29 mouse cellular contexts compared by ENCODE assay signal in genomic region chr12:12195066-12195465, GRCm38 (mm10).
DNase-seq lines count a peak whose midpoint lies in the region; ATAC-seq lines count a peak whose summit lies in the region.
"Had no signal": no experiment of that assay in that cellular context is flagged by ENCODE, and none has a peak within 500 bp of the region (broad histone marks: within the 10 kb centered on the region; RNA-seq: fewer than 3 reads in every experiment).

No protein-coding gene starts in this region.

- no peak overlapping the region for H3K9ac ChIP-seq in forebrain, embryonic 15.5 days (replicated peaks)
- no peak overlapping the region for H3K9ac ChIP-seq in forebrain, embryonic 11.5 days (ENCODE audit: low read length)
- H3K9ac ChIP-seq in forebrain, embryonic 16.5 days (replicated peaks; ENCODE audit: low read depth, low read length): no peak overlapping the region
- H3K9ac ChIP-seq in kidney, embryonic 15.5 days: no peak overlapping the region
- H3K9ac ChIP-seq: embryonic facial prominence, embryonic 13.5 days; limb, embryonic 15.5 days; liver, embryonic 13.5 days; neural tube, embryonic 13.5 days had no signal

- no peaks in the 10 kb centered on the region for H3K9me3 ChIP-seq in forebrain, embryonic 15.5 days
- H3K9me3 ChIP-seq in forebrain, embryonic 11.5 days (ENCODE audit: control insufficient read depth, low read length): no peaks in the 10 kb centered on the region
- H3K9me3 ChIP-seq in forebrain, embryonic 16.5 days (ENCODE audit: control insufficient read depth, low read length): no peaks in the 10 kb centered on the region
- no peaks in the 10 kb centered on the region for H3K9me3 ChIP-seq in kidney, embryonic 15.5 days (replicated peaks)
- H3K9me3 ChIP-seq: embryonic facial prominence, embryonic 13.5 days; limb, embryonic 10.5 days; limb, embryonic 15.5 days; liver, embryonic 13.5 days; neural tube, embryonic 13.5 days had no signal

- H3K4me3 ChIP-seq in forebrain, embryonic 15.5 days: no peak overlapping the region
- no peak overlapping the region for H3K4me3 ChIP-seq in forebrain, embryonic 11.5 days (ENCODE audit: low read depth, low read length)
- H3K4me3 ChIP-seq in forebrain, embryonic 16.5 days (replicated peaks; ENCODE audit: low read length): no peak overlapping the region
- no peak overlapping the region for H3K4me3 ChIP-seq in kidney, embryonic 15.5 days (replicated peaks)
- H3K4me3 ChIP-seq: embryonic facial prominence, embryonic 13.5 days; limb, embryonic 10.5 days; limb, embryonic 15.5 days; liver, embryonic 13.5 days; myocyte; neural tube, embryonic 13.5 days had no signal

- no peaks in the 10 kb centered on the region for H3K36me3 ChIP-seq in forebrain, embryonic 15.5 days
- H3K36me3 ChIP-seq in forebrain, embryonic 11.5 days (ENCODE audit: control insufficient read depth, insufficient read depth, low read length): no peaks in the 10 kb centered on the region
- no peaks in the 10 kb centered on the region for H3K36me3 ChIP-seq in forebrain, embryonic 16.5 days (ENCODE audit: control insufficient read depth, insufficient read depth)
- H3K36me3 ChIP-seq in kidney, embryonic 15.5 days: no peaks in the 10 kb centered on the region
- H3K36me3 ChIP-seq: embryonic facial prominence, embryonic 13.5 days; limb, embryonic 10.5 days; limb, embryonic 15.5 days; liver, embryonic 13.5 days; neural tube, embryonic 13.5 days had no signal

- H3K4me2 ChIP-seq in forebrain, embryonic 15.5 days (replicated peaks): no peak overlapping the region
- no peak overlapping the region for H3K4me2 ChIP-seq in forebrain, embryonic 11.5 days (ENCODE audit: low read depth, low read length, severe bottlenecking)
- H3K4me2 ChIP-seq in forebrain, embryonic 16.5 days (ENCODE audit: low read length): no peak overlapping the region
- no peak overlapping the region for H3K4me2 ChIP-seq in kidney, embryonic 15.5 days
- H3K4me2 ChIP-seq: embryonic facial prominence, embryonic 13.5 days; heart, embryonic 11.5 days; limb, embryonic 15.5 days; liver, embryonic 13.5 days; neural tube, embryonic 13.5 days had no signal

- H3K4me1 ChIP-seq in forebrain, embryonic 15.5 days: peaks cover 3% of the 10 kb centered on the region
- no peaks in the 10 kb centered on the region for H3K4me1 ChIP-seq in forebrain, embryonic 11.5 days (replicated peaks; ENCODE audit: control insufficient read depth, insufficient read depth, low read length)
- H3K4me1 ChIP-seq in forebrain, embryonic 16.5 days (replicated peaks; ENCODE audit: control insufficient read depth, insufficient read depth, low read length): 0 out of 2 replicates have a peak, but pooled peaks cover 2% of the 10 kb centered on the region
- H3K4me1 ChIP-seq in kidney, embryonic 15.5 days: no peaks in the 10 kb centered on the region
- H3K4me1 ChIP-seq: embryonic facial prominence, embryonic 13.5 days; limb, embryonic 10.5 days; limb, embryonic 15.5 days; liver, embryonic 13.5 days; neural tube, embryonic 13.5 days had no signal

- H3K27ac ChIP-seq in forebrain, embryonic 15.5 days (replicated peaks): 0 out of 2 replicates have a peak overlapping the region, but pooled peaks have one; percentile 27
- no peak overlapping the region for H3K27ac ChIP-seq in forebrain, embryonic 11.5 days (ENCODE audit: low read depth, low read length)
- peak overlapping the region; percentile 7; the same call in 1 of the 2 replicates for H3K27ac ChIP-seq in forebrain, embryonic 16.5 days (ENCODE audit: low read length)
- H3K27ac ChIP-seq in kidney, embryonic 15.5 days: no peak overlapping the region
- H3K27ac ChIP-seq: embryonic facial prominence, embryonic 13.5 days; limb, embryonic 10.5 days; limb, embryonic 15.5 days; liver, embryonic 13.5 days; macrophage; neural tube, embryonic 13.5 days had no signal

- ATAC-seq in forebrain, embryonic 15.5 days (replicated peaks): 0 out of 2 replicates have a peak, but pooled peaks have one; percentile 60
- no peak for ATAC-seq in forebrain, embryonic 11.5 days (replicated peaks; ENCODE audit: low FRiP score)
- ATAC-seq in forebrain, embryonic 16.5 days: peak; percentile 79
- ATAC-seq in kidney, embryonic 15.5 days (replicated peaks; ENCODE audit: low FRiP score): no peak
- ATAC-seq: intestine, embryonic 16.5 days; lung, postnatal 0 days; midbrain, embryonic 16.5 days; Patski had no signal

- no peak for DNase-seq in forebrain, embryonic 11.5 days (ENCODE audit: low spot score)
- DNase-seq in layer of hippocampus, adult 9-11 months: peak; percentile 47
- DNase-seq in layer of hippocampus, adult 8-10 months (ENCODE audit: low spot score in 2 of 2): no peak
- peak; percentile 78 for DNase-seq in brain, adult 2 months (ENCODE audit: low read depth, low spot score)
- DNase-seq: adrenal gland, postnatal 10 days; cerebellum, adult 18-20 months; cerebellum, postnatal 10 days; gastrocnemius, postnatal 36 days; heart, adult 18-20 months; kidney, adult 8-10 months; kidney, postnatal 10 days; liver, embryonic 13.5 days; lung, adult 18-20 months; thymus, adult 2 months; thymus, postnatal 36 days had no signal

- no peaks in the 10 kb centered on the region for H3K27me3 ChIP-seq in forebrain, embryonic 15.5 days
- H3K27me3 ChIP-seq in forebrain, embryonic 11.5 days (ENCODE audit: control insufficient read depth, insufficient read depth, low read length): no peaks in the 10 kb centered on the region
- H3K27me3 ChIP-seq in forebrain, embryonic 16.5 days (replicated peaks; ENCODE audit: control insufficient read depth, insufficient read depth, low read length): no peaks in the 10 kb centered on the region
- H3K27me3 ChIP-seq in kidney, embryonic 15.5 days: no peaks in the 10 kb centered on the region
- H3K27me3 ChIP-seq: embryonic facial prominence, embryonic 13.5 days; limb, embryonic 15.5 days; liver, embryonic 13.5 days; neural tube, embryonic 13.5 days had no signal

- 64% methylated on average over 1 of the region's 1 CpGs for WGBS in forebrain, embryonic 15.5 days
- 70% methylated on average over 1 of the region's 1 CpGs for WGBS in forebrain, embryonic 11.5 days
- 75% methylated on average over 1 of the region's 1 CpGs for WGBS in forebrain, embryonic 16.5 days
- 94% methylated on average over 1 of the region's 1 CpGs for WGBS in kidney, embryonic 15.5 days

Comparison
In these comparisons a context has a peak if more than half of its experiments do, and no peak if none do; other contexts are left out.
1. ATAC-seq: peak in forebrain, embryonic 15.5 days (single experiment) and forebrain, embryonic 16.5 days (single experiment); none in forebrain, embryonic 11.5 days (single experiment) and kidney, embryonic 15.5 days (single experiment).
2. H3K27ac ChIP-seq: peak in forebrain, embryonic 15.5 days (single experiment) and forebrain, embryonic 16.5 days (single experiment); none in forebrain, embryonic 11.5 days (single experiment) and kidney, embryonic 15.5 days (single experiment).
3. DNase-seq: peak in layer of hippocampus, adult 9-11 months (single experiment) and brain, adult 2 months (single experiment); none in forebrain, embryonic 11.5 days (single experiment) and layer of hippocampus, adult 8-10 months (0 of 2).